Mouse (Mus musculus) lung, embryonic 15.5 days (tissue): ENCODE results near the gene Tmem88. TPM values are rescaled to one million over a fixed set of nuclear protein-coding genes. Genes with fewer than 3 reads are reported as not detected.
"Not testable (repeated sequence)": the region's sequence is repeated elsewhere in the genome, so short reads cannot be mapped to it uniquely, and the experiment has no call there.

Experiments used
- ATAC-seq: fragments of 200-750 bp; cut with Nextera tagmentation; 2 replicates; pipeline ENCODE4 v1.8.0; 2017; ENCODE audit warnings: moderate number of reproducible peaks, borderline replicate concordance; ENCODE audit not compliant: low FRiP score, low TSS enrichment; ENCODE audit errors: extremely low read depth
- H3K27ac ChIP-seq: fragments of 300-500 bp; sonication (generic); 2 replicates; pipeline ENCODE4 v1.5.1; 2015; ENCODE audit warnings: moderate library complexity, mild to moderate bottlenecking, inconsistent platforms
- H3K27me3 ChIP-seq: fragments of 300-500 bp; sonication (generic); 2 replicates; pipeline ENCODE4 v1.6.1; 2015; ENCODE audit warnings: inconsistent platforms
- H3K36me3 ChIP-seq: fragments of 300-500 bp; sonication (generic); 2 replicates; pipeline ENCODE4 v1.6.1; 2015; ENCODE audit warnings: inconsistent platforms
- H3K4me1 ChIP-seq: fragments of 300-500 bp; sonication (generic); 2 replicates; pipeline ENCODE4 v1.6.1; 2015; ENCODE audit warnings: inconsistent platforms
- H3K4me2 ChIP-seq: fragments of 300-500 bp; sonication (generic); 2 replicates; pipeline ENCODE4 v1.6.1; 2015; ENCODE audit warnings: inconsistent platforms, mild to moderate bottlenecking, moderate library complexity
- H3K4me3 ChIP-seq: fragments of 300-500 bp; sonication (generic); 2 replicates; pipeline ENCODE4 v1.5.1; 2015; ENCODE audit warnings: mild to moderate bottlenecking, inconsistent platforms
- H3K9ac ChIP-seq: fragments of 300-500 bp; sonication (generic); 2 replicates; pipeline ENCODE4 v1.6.1; 2015; ENCODE audit warnings: inconsistent platforms
- H3K9me3 ChIP-seq: fragments of 300-500 bp; sonication (generic); 2 replicates; pipeline ENCODE4 v1.6.1; 2016; ENCODE audit warnings: inconsistent platforms
- WGBS: fragments of 180-500 bp; shearing (Covaris S2); methylation state at CpG from one replicate; pipeline ENCODE4 v1.1.7; 2015; 5-methylcytosine and 5-hydroxymethylcytosine counted together
- polyA plus RNA-seq: library from polyadenylated mRNA; unstranded; fragments of >200 nt; fragmentation: Nextera tagmentation; extraction: Ambion mirVana; gene quantifications from 2 replicates; pipeline ENCODE4 v1.2.1, GENCODE M21; 2015

Tmem88 gene
- polyA plus RNA-seq, 1 experiment from 2014 or later = 46.7 TPM

- Histone ChIP-seq H3K9ac (no peak overlapping the region), H3K27ac (0 out of 2 replicates have a peak overlapping the region, but pooled peaks have one; percentile 11), H3K9me3 (no peaks in the 10 kb centered on the region), H3K27me3 (no peaks in the 10 kb centered on the region), H3K4me3 (peak overlapping the region; percentile 11), H3K36me3 (peaks cover 41% of the 10 kb centered on the region), H3K4me2 (peak overlapping the region; percentile 68), H3K4me1 (peaks cover 36% of the 10 kb centered on the region)
- no peak for ATAC-seq
- WGBS = 28% methylated on average over 64 of the region's 66 CpGs
These were observed 1.4 kb upstream of the Tmem88 start for GRCm38 (mm10) chr11:69399201-69400082.

GRCm38 (mm10) chr11:69398486-69399200, 609 bp upstream of the Tmem88 start:
- H3K9ac ChIP-seq = peak overlapping the region; percentile 93
- peak overlapping the region; percentile 97 for H3K27ac ChIP-seq
- peak overlapping the region; percentile 68 for H3K4me2 ChIP-seq
- 38% methylated on average over 21 of the region's 21 CpGs for WGBS
- ATAC-seq = no peak
- no peaks in the 10 kb centered on the region for H3K9me3 ChIP-seq
- H3K36me3 ChIP-seq = peaks cover 33% of the 10 kb centered on the region
- H3K4me1 ChIP-seq = peaks cover 42% of the 10 kb centered on the region
- H3K4me3 ChIP-seq = peak overlapping the region; percentile 69
- H3K27me3 ChIP-seq = no peaks in the 10 kb centered on the region

DNA sequence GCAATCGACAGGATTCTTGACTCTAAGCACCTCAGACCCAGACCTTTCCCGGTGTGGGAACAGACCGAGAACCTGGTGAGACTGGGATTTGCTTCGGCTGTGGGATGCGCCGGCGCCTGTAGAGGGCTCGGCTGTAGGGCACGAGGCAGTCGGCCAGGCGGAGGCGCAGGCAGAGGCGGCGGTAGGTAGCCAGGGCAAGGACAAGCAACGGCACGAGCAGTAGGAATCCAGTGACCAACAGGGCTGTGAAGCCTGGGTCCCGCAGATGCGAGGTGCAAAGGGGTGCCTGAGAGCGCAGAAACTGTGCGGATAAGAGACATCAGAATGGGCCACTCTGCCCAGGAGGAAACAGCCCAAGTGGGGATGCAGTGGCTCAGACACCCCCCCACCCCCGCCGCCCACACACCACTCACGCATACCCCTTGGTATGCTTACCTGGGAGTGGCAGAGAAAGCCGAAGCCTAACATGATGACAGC, 415 bp downstream of the Tmem88 start:
- 13% methylated on average over 24 of the region's 24 CpGs for WGBS

DNA sequence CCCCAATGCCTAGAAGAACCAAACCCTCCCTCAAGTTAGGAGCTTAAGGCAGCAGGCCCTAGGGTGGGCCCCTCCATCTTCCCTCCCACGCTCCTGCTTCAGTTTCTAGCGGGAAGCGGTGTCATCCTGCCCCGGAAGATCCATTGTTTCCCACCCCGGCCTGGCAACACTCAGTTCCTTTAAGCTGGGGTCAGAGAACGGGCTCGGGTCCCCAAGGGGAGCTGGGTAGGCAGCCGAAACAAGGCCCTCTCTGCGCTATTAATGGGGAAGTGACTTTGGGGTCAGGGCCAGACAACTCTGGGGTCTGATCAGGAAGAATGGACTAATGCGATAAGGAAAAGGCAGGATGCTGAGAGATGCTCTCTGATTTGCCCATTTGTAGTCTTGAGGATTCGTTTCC, 1.3 kb downstream of the Tmem88 start:
- Histone ChIP-seq H3K27me3 (no peaks in the 10 kb centered on the region), H3K36me3 (peaks cover 18% of the 10 kb centered on the region), H3K9ac (peak overlapping the region; percentile 93), H3K4me2 (peak overlapping the region; percentile 68), H3K27ac (peak overlapping the region; percentile 97), H3K9me3 (no peaks in the 10 kb centered on the region), H3K4me1 (peaks cover 42% of the 10 kb centered on the region), H3K4me3 (peak overlapping the region; percentile 69)
- ATAC-seq = no peak
- WGBS = 31% methylated on average over 11 of the region's 11 CpGs

More for the DNA sequence above, 415 bp downstream of the Tmem88 start:
- Histone ChIP-seq H3K36me3 (peaks cover 24% of the 10 kb centered on the region), H3K27ac (peak overlapping the region; percentile 97), H3K4me1 (peaks cover 42% of the 10 kb centered on the region), H3K4me3 (peak overlapping the region; percentile 69), H3K4me2 (peak overlapping the region; percentile 68), H3K9ac (peak overlapping the region; percentile 93), H3K27me3 (no peaks in the 10 kb centered on the region), H3K9me3 (no peaks in the 10 kb centered on the region)
- no peak for ATAC-seq

GRCm38 (mm10) chr11:69395634-69396373, 2.2 kb downstream of the Tmem88 start:
- Histone ChIP-seq H3K36me3 (peaks cover 10% of the 10 kb centered on the region), H3K27me3 (no peaks in the 10 kb centered on the region), H3K4me1 (peaks cover 42% of the 10 kb centered on the region), H3K4me3 (peak overlapping the region; percentile 69), H3K9me3 (no peaks in the 10 kb centered on the region), H3K27ac (peak overlapping the region; percentile 97), H3K9ac (peak overlapping the region; percentile 93), H3K4me2 (peak overlapping the region; percentile 68)
- ATAC-seq = peak; percentile 86
- WGBS = under 1% methylated on average over 48 of the region's 48 CpGs

GRCm38 (mm10) chr11:69395235-69395633, 2.8 kb downstream of the Tmem88 start, which contains the start of the genes Naa38 and Cyb5d1:
Naa38 (plus strand) TSS chr11:69395487.
Cyb5d1 (minus strand) TSS chr11:69395631.
- H3K9me3 ChIP-seq, H3K27me3 ChIP-seq, H3K36me3 ChIP-seq: not testable (repeated sequence)
- under 1% methylated on average over 24 of the region's 24 CpGs for WGBS
- Histone ChIP-seq H3K4me3 (peak within 1 kb of the TSS; percentile 69), H3K27ac (peak within 1 kb of the TSS; percentile 97), H3K4me2 (peak within 1 kb of the TSS; percentile 68), H3K9ac (peak within 1 kb of the TSS; percentile 93), H3K4me1 (peaks cover 44% of the 10 kb centered on the region)
- peak; percentile 79 for ATAC-seq

DNA sequence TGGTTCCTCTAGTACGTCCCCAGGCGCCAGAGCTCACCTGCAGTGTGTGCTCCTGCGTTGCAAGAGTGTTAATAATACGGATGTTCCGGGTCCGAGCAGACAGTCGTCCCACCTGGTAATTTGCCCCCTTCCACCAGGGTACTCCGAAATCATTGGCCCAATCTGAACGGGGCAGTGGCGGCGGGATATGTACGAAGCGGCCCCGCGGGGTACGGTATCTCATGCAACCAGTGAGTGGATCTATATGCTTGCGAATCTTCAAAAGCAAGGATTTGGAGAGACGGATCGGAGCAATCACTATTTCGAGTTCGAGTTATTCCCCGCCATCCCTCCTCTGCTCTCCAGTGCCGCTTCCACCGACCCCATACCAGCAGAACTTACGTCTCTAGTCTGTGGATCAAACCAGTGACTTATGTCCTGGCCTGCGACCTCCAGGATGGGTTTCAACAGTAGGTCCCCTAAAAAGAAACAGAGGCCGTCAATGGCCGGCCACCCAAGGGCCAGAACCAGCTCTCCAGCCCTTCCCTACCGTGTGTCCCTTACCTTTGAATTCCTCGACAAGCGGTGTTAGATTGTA, 3.4 kb downstream of the Tmem88 start:
- peak overlapping the region; percentile 68 for H3K4me2 ChIP-seq
- peak overlapping the region; percentile 93 for H3K9ac ChIP-seq
- ATAC-seq, H3K36me3 ChIP-seq, H3K27me3 ChIP-seq, H3K9me3 ChIP-seq: not testable (repeated sequence)
- under 1% methylated on average over 31 of the region's 31 CpGs for WGBS
- H3K27ac ChIP-seq = peak overlapping the region; percentile 97
- peak overlapping the region; percentile 69 for H3K4me3 ChIP-seq
- H3K4me1 ChIP-seq = peaks cover 43% of the 10 kb centered on the region

DNA sequence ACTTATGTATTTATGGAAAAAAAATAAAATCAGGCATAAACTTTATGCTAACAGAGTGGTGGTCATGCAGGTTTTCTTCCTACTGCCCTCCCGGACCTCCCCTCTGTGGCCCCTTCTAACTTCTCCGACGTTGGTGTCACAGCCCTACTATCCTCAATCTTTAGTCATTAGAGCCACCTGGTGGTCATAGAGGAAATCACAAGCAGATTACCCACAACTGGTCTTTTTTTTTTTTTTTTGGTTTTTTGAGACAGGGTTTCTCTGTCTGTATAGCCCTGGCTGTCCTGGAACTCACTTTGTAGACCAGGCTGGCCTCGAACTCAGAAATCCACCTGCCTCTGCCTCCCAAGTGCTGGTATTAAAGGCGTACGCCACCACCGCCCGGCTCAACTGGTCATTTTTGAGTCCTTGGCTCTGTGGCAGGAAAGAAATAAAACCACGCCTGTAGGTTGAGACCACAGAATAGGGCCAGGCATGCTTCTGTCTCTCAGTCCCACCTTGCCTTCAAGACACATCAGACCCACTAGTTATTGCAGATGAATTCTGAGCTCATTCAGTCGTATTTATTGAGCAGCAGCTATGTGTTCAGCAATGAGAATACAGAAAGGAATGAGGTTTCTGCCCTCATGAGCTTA, 7.5 kb downstream of the Tmem88 start:
- H3K9me3 ChIP-seq = no peaks in the 10 kb centered on the region
- H3K4me1 ChIP-seq = peaks cover 13% of the 10 kb centered on the region
- 51% methylated on average over 10 of the region's 10 CpGs for WGBS
- H3K4me2 ChIP-seq = no peak overlapping the region
- H3K4me3 ChIP-seq = no peak overlapping the region
- H3K27ac ChIP-seq = no peak overlapping the region
- ATAC-seq = no peak
- H3K27me3 ChIP-seq = no peaks in the 10 kb centered on the region
- H3K9ac ChIP-seq = no peak overlapping the region
- no peaks in the 10 kb centered on the region for H3K36me3 ChIP-seq

DNA sequence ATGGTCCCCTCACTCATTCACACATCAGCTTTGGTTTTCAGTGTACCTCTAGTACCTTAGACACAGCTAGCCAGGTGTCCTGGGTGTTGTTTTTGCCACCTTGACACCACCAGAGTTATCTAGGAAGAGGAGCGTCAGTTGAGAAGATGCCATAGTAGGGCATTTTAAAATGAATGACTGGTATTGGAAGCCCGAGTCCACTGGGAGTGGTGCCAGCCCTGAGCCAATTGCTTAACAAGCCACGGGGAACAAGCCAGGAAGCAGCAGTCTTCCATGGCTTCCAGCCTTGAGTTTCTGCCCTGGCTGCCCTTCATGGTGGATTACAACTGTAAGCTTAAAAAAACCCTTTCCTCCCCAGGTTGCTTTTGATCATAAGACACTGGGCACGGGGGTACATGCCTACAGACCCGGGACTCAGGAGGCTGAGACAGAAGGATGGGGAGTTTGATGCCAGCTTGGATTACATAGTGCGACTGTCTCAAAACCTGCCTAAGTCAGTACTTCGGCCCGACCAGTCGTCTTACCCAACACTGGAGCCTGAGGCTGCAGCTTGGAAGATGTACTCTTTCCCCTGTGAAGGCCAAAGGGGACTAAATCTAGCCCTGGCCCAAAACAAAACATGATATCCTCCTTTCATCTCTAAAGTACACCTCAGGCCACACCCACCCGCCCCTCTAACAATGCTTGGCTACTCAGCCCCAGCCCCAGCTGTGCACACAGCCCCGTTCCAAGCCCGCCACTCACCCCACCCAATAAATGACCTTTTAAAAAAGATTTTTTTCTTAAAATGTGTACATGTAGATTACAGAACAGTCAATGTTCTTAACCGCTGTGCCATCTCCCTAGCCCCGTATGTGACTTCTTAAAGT, 8.3 kb downstream of the Tmem88 start:
- H3K9me3 ChIP-seq = no peaks in the 10 kb centered on the region
- H3K9ac ChIP-seq = no peak overlapping the region
- no peaks in the 10 kb centered on the region for H3K27me3 ChIP-seq
- H3K4me1 ChIP-seq = peaks cover 13% of the 10 kb centered on the region
- ATAC-seq = no peak; the same call in 1 of the 2 replicates
- H3K27ac ChIP-seq = 0 out of 2 replicates have a peak overlapping the region, but pooled peaks have one; percentile 13
- no peak overlapping the region for H3K4me3 ChIP-seq
- WGBS = 58% methylated on average over 14 of the region's 14 CpGs
- H3K36me3 ChIP-seq = no peaks in the 10 kb centered on the region
- H3K4me2 ChIP-seq = no peak overlapping the region

GRCm38 (mm10) chr11:69388680-69389079, 9.4 kb downstream of the Tmem88 start:
- no peak for ATAC-seq
- Histone ChIP-seq H3K27ac (no peak overlapping the region), H3K4me1 (peaks cover 7% of the 10 kb centered on the region; the same call in 1 of the 2 replicates), H3K36me3 (no peaks in the 10 kb centered on the region), H3K9me3 (no peaks in the 10 kb centered on the region), H3K9ac (no peak overlapping the region), H3K4me3 (no peak overlapping the region), H3K4me2 (no peak overlapping the region), H3K27me3 (no peaks in the 10 kb centered on the region)
- WGBS = 95% methylated on average over 4 of the region's 4 CpGs
